Mouse (Mus musculus): Measurements from ENCODE around the gene Pde1a. TPM values are rescaled to one million over a fixed set of nuclear protein-coding genes. Genes with fewer than 3 reads are reported as not detected.

Pde1a gene
- total RNA-seq (2021) = 10 to 100 TPM; 13.0 to 23.8 TPM
- long read RNA-seq, experiment 1, partial matches to known transcripts = 1 of 13 reads
- long read RNA-seq, experiment 1, other reads (novel, unspliced or antisense) = 12 of 13 reads
- long read RNA-seq, experiment 2, partial matches to known transcripts = 0 of 2 reads
- long read RNA-seq, experiment 2, other reads (novel, unspliced or antisense) = 2 of 2 reads

DNA sequence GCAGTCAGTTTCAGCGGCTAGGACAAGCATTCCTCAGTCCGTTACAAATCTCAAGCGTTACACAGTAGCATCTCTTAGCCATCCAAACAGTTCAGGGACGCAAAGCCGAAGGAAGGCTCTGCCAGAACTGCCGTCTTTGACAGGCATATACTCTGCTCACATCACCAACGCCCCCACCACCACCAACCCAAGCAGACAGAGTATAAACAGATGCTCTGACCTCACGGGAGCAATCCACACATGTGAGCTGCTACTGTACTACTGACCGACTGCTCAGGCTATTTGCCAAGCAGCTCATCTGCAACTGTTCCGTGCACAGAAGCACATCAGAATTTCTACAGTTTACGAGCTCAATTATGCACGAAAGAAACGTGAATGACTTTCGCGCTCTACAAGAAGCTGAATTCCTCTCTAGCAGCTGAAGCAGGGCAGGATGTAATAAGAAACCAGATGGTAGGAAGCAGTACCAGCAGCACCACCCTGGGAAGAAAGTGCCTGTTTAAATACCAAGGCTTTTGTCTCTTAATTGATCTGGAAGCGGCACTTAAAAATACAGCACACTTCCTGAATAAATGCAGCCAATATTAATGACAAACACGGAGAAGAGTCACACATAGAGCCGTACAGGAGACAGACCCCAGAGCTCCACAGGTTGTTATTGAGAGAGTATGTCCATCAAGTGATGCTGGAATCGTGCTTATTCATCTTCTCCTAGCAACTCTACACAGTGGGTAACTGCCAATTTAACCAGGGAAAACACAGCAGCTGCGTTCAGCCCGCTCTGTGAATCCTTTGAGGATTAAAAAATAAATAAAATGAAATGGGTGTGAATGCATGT lies at the start of gene Pde1a:
Gene Pde1a (minus strand): TSS at position 598 of the 838 bp plus-strand sequence.
- DNase-seq = no peak

DNA sequence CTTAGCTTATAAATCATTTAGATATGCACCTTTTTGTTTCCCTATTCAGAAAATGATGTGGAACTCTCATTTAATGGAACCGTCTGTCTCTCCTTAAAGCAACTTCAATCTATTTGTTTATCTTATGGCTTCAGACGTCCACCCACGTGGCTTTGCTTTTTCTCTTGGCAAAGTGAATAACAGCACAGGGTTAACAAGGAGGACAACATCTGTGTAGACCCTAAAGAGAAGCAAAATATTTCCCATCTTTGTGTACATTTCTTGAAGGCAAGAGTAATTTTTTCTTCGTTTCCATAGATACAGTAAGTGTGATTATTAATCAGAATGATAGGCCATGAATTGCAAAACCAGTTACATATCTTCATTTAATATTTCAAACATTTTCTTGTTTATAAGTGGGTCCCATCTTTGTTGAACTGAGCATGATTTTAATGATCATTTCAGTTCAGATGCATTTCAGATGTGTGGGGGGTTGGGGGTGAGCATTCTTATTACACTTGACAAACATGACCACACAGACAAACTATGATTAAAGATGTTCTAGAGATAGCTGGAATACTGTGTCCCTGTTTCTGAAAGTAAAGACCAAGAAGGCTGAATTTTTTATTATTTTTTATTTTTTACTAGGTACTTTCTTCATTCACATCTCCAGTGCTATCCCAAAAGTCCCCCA lies 49.5 kb upstream of the Pde1a start:
- no peak for DNase-seq

DNA sequence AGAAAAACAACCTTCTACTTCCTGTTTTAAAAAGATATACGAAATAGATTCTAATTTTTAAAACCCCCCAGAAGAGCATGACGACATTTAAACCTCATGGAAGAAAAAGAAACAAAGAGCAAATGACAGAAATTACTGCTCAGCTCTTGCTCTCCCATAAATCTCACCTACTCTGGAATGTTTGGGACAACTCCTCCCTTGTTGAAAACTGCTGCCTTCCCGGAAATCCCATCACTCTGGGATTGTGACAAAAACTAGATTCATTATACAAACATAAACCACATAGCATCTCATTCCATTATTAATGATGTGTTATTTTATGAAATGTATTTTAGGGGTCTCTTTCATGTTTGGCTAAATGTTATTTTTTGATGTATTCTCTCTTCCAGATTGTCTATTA lies 48.9 kb upstream of the Pde1a start:
- DNase-seq = no peak

DNA sequence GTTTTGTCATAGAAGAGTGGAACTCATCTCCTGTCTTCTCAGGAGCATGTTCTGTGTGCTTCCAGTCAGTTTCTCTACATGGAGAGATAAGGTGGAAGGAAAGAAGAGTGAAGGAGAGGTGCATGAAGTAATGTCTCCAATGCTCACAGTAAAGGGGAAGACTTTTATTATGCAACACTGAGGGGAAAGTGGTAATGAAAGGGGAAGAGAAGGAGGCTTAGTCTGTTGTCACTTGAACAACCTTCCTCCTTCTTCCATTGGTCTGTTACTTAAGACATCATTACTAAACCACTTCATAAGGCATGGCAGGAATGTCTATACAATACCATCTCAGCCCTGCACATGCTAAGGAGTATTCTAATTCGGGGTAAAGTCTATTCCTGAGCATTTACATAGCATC lies 38.8 kb upstream of the Pde1a start:
- no peak for DNase-seq

DNA sequence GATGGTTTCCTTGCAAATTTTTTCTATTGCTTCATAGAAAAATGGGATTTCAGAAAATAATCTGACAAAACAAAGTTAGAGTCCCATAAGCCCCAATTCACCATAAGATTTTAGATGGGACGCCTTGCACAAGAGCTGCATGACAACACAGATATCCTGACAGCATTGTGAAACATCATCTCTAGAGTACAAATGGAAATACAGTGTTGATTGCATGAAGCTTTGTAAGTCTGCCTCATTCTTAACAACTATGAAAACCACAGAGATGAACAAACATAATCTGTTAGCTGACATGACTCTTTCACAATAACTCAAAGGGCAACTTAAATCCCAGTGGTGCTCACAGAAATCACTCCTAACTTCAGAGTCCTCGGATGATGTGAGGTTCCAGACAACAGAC lies 29.5 kb upstream of the Pde1a start:
- DNase-seq = no peak

DNA sequence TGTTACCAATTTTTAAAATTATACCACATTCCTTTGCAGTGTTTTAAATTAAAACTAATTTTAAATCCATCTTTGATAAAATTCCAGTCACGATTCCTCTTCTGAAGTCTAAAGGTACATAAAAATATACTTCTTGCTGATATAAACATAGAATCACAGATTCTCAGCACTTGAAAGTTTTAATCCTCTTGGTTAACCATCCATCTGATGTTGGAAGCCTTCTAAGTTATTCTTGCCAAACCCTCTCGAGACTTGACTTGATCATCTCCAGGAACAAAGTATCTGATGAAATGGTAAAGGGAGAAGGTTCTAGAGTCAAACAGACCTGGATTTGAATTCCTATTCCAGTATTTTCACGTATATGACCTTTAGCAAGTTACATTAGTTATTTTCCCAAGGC lies 28.9 kb upstream of the Pde1a start:
- DNase-seq = no peak

DNA sequence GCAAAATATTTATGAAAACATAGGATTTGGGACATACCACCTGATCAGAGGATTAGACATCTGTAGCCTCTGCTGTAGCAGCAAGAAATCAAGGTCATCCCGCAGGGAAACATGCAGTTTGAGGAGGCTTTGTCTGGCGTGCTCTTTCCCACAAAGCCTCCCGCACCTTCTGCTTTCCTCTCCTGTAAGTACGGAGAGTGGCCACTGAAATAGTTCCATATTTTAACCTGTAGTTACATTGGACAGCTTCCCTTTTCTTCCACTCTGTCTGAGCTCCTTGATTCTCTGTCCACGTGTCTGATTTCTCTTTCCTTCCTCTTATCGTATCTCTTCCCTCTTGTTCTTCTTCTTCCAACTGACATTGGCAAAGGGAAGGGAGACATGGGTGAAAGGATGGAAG lies 20.8 kb upstream of the Pde1a start:
- DNase-seq = no peak

GRCm38 (mm10) chr2:80149332-80149731 lies 20.1 kb upstream of the Pde1a start:
- DNase-seq = no peak

DNA sequence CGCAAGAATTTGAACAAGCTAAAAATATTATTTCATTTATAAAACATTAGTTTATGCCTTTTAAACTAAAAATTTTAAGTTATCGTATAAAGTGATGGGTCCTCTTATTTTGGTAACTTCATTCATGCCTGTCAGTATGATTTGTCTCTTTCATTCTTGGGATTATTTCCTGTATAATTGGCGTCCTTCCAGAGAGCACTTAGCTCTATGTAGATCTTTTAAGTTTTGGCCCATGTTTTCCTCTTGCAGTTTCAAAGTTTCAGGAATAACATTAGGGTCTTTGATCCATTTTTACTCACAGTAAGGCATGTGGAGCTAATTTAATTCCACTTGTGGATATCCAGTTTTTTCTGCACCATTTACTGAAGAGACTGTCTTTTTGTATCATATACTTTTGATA lies 5.8 kb upstream of the Pde1a start:
- no peak for DNase-seq

- no peak for DNase-seq
Measured at GRCm38 (mm10) chr2:80132677-80133076, 3.4 kb upstream of the Pde1a start.

GRCm38 (mm10) chr2:80126663-80127062 lies 2.6 kb downstream of the Pde1a start:
- no peak for DNase-seq

- no peak for DNase-seq
Measured at GRCm38 (mm10) chr2:80086891-80087290, 42.4 kb downstream of the Pde1a start.

- DNase-seq = no peak
Measured at GRCm38 (mm10) chr2:80080090-80080821, 49.0 kb downstream of the Pde1a start.

- DNase-seq = no peak
Measured at GRCm38 (mm10) chr2:80079618-80080017, 49.6 kb downstream of the Pde1a start.

GRCm38 (mm10) chr2:80076323-80076722 lies 52.9 kb downstream of the Pde1a start:
- no peak for DNase-seq

DNA sequence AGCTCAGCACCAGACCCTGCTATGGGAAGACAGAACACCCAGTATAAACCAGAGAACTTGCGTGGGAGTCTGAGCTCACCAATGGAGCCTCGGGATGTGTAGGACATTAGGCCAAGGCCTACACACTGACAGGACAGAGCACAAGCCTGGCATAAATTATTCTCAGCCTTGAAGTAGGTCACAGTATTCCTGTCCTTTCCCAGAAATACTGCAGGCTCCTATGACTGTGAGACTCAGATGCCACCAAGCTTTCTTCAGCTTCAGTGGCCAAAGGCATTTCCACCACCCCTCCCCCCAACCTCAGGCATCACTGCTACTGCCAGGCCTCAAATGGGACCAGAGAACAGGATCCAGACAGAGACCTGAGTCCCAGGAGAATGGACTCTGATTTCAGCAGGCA lies 54.7 kb downstream of the Pde1a start:
- peak; percentile 23 to 40 for DNase-seq

DNA sequence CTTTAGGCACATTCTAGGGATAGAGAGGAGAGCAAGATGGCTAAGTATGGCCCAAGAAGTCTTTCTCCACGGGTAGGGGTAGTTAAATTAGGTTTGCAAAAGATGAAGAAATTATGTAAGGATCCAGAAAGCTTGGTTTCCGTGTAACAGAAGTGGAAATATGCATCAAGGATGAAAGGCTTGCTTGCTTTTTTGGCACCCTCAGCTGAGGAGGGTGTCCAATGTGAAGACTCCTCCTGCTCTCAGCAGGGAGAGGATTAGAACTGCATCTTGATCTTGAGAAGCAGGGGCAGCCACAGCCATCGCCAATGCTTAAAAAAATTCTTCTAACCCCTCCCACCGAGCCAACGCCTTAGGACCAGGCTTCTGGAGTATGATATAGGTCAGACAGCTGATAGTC lies 55.2 kb downstream of the Pde1a start:
- DNase-seq = no peak

DNA sequence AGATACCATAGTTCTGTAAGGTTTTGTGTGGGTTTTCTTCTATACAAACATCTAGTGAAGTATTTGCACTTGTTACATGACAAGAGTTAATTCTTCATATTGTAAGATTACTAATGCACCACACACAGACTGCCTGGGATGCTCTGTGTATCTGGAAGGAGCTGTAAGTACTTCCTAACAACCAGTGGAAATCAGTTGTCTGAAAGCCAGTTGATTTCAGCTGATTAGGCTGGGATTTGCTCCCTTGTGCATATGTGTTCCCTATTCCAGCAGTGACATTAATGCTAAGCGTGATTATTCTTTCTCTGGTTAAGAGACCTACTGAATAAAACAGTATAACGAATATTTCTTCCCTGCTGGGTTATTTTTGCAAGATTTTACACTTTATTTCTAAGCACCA lies 55.8 kb downstream of the Pde1a start:
- DNase-seq = no peak

DNA sequence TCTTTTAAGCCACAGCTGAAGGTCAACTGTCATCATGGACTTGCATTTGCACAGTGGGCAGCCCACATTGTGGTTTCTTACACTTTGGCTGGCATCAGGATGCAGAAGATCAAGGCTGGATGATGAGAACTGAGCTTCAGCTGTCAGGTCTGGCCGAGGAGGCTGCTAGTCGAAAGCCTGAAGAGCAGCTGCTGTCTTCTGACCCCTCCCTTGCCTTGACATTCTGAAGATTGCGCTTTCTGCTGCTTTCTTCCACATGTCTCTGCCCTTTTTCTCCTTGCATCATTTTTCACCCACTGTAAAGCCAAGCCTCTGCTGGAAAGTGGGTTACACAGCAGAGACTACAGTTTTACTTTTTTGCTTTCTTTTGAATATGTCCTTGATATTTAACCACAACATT lies 59.5 kb downstream of the Pde1a start:
- DNase-seq = peak; percentile 41 to 55

GRCm38 (mm10) chr2:80066449-80066848 lies 62.8 kb downstream of the Pde1a start:
- no peak for DNase-seq

GRCm38 (mm10) chr2:80056062-80056461 lies 73.2 kb downstream of the Pde1a start:
- no peak for DNase-seq

DNA sequence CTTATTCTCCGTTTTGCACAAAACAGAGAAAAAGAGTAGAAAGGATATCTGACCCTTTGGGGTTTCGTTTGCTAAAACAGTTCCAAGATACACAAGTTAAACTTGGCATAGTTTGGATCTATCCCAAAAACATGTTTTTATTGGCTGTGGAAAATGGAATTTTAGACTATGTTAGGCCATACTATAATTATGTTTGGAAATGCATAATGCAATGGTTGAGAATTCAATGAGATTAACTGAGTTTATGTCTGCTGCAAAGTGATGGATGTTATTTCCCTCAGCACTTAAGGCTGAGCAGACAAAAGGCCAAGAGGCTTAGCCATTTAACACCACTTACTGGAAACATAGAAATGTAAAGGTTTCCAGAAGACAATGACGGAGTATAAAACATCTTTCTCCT lies 75.2 kb downstream of the Pde1a start:
- DNase-seq = no peak

All from adrenal gland, postnatal 36 days (tissue).